Mouse (Mus musculus) midbrain, postnatal 0 days (tissue): Measurements from ENCODE around the gene Abhd12b. TPM values are rescaled to one million over a fixed set of nuclear protein-coding genes. Genes with fewer than 3 reads are reported as not detected.

Experiments
- ATAC-seq: fragments of 200-750 bp; cut with Nextera tagmentation; 2 replicates; pipeline ENCODE4 v1.8.0; 2017; ENCODE audit warnings: moderate number of reproducible peaks, mild to moderate bottlenecking, moderate TSS enrichment, moderate library complexity; ENCODE audit not compliant: low FRiP score
- DNase-seq: peaks from one replicate; pipeline ENCODE4 v3.0.0-alpha.2; 2015; ENCODE audit warnings: low spot score
- H3K27ac ChIP-seq: fragments of 300-500 bp; sonication (generic); 2 replicates; pipeline ENCODE4 v1.5.1; 2014; ENCODE audit warnings: low read depth, mild to moderate bottlenecking, low read length, mixed read lengths
- H3K27me3 ChIP-seq: fragments of 300-500 bp; sonication (generic); 2 replicates; pipeline ENCODE4 v1.6.1; 2014; ENCODE audit warnings: low read length, control low read depth, mixed read lengths; ENCODE audit not compliant: insufficient read depth
- H3K36me3 ChIP-seq: fragments of 300-500 bp; sonication (generic); 2 replicates; pipeline ENCODE4 v1.6.1; 2014; ENCODE audit warnings: low read length, control low read depth, mixed read lengths; ENCODE audit not compliant: insufficient read depth
- H3K4me1 ChIP-seq: fragments of 300-500 bp; sonication (generic); 2 replicates; pipeline ENCODE4 v1.6.1; 2014; ENCODE audit warnings: mild to moderate bottlenecking, control low read depth, antibody characterized with exemption, low read length, mixed read lengths; ENCODE audit not compliant: insufficient read depth
- H3K4me2 ChIP-seq: fragments of 300-500 bp; sonication (generic); 2 replicates; pipeline ENCODE4 v1.6.1; 2014; ENCODE audit warnings: low read depth, mild to moderate bottlenecking, low read length, mixed read lengths; ENCODE audit not compliant: poor library complexity, severe bottlenecking
- H3K4me3 ChIP-seq: fragments of 300-500 bp; sonication (generic); 2 replicates; pipeline ENCODE4 v1.5.1; 2014; ENCODE audit warnings: low read depth, mild to moderate bottlenecking, low read length, moderate library complexity
- H3K9ac ChIP-seq: fragments of 300-500 bp; sonication (generic); replicated peaks from 2 replicates; pipeline ENCODE4 v1.6.1; 2014; ENCODE audit warnings: mild to moderate bottlenecking, low read length, moderate library complexity, mixed read lengths; ENCODE audit not compliant: poor library complexity, severe bottlenecking
- H3K9me3 ChIP-seq: fragments of 300-500 bp; sonication (generic); 2 replicates; pipeline ENCODE4 v1.6.1; 2016; ENCODE audit warnings: low read length, control low read depth
- CTCF ChIP-seq: IDR thresholded peaks from 2 replicates; pipeline ENCODE4 v1.5.1; 2016; ENCODE audit warnings: antibody characterized with exemption, mild to moderate bottlenecking
- WGBS: fragments of 180-500 bp; shearing (Covaris S2); extraction: QIAGEN DNeasy Blood & Tissue Kit; methylation state at CpG from one replicate; pipeline ENCODE4 v1.1.7; 2014; 5-methylcytosine and 5-hydroxymethylcytosine counted together
- polyA plus RNA-seq: library from polyadenylated mRNA; unstranded; fragments of >200 nt; fragmentation: Nextera tagmentation; extraction: Ambion mirVana; gene quantifications from 2 replicates; pipeline ENCODE4 v1.2.1, GENCODE M21; 2015
- total RNA-seq: library from RNA; depleted of rRNA; stranded (reverse); fragments of >200 nt; gene quantifications from 2 replicates; pipeline ENCODE4 v1.2.3, GENCODE M21; 2014

The Abhd12b gene
- total and polyA plus RNA-seq, 2 experiments from 2014 or later: 0.19 TPM; not detected in 1

- Histone ChIP-seq H3K27me3 (no peaks in the 10 kb centered on the region), H3K36me3 (no peaks in the 10 kb centered on the region)
These were observed 44.0 kb upstream of the Abhd12b start for GRCm38 (mm10) chr12:70109921-70110320.

GRCm38 (mm10) chr12:70110375-70111116 lies 43.4 kb upstream of the Abhd12b start:
- H3K27ac ChIP-seq: peak overlapping the region; percentile 86; the same call in 1 of the 2 replicates
- no peaks in the 10 kb centered on the region for H3K36me3 ChIP-seq
- H3K4me2 ChIP-seq: peak overlapping the region; percentile 79
- no peak for TF ChIP-seq CTCF
- H3K4me1 ChIP-seq: peaks cover 2% of the 10 kb centered on the region; the same call in 1 of the 2 replicates
- H3K4me3 ChIP-seq: peak overlapping the region; percentile 90
- DNase-seq (no peak), ATAC-seq (no peak; the same call in 1 of the 2 replicates)
- peak overlapping the region; percentile 93 for H3K9ac ChIP-seq
- 0 out of 2 replicates have a peak, but pooled peaks cover 2% of the 10 kb centered on the region for H3K27me3 ChIP-seq
- no peaks in the 10 kb centered on the region for H3K9me3 ChIP-seq
- WGBS: 8% methylated on average over 23 of the region's 23 CpGs

More at GRCm38 (mm10) chr12:70109921-70110320, 44.0 kb upstream of the Abhd12b start:
- Histone ChIP-seq H3K4me3 (peak overlapping the region; percentile 90), H3K4me1 (peaks cover 2% of the 10 kb centered on the region; the same call in 1 of the 2 replicates), H3K9me3 (no peaks in the 10 kb centered on the region), H3K27ac (no peak overlapping the region), H3K4me2 (peak overlapping the region; percentile 79), H3K9ac (peak overlapping the region; percentile 24; the same call in 1 of the 2 replicates)
- ATAC-seq (no peak), DNase-seq (peak; percentile 37)
- no peak for TF ChIP-seq CTCF
- WGBS: 31% methylated on average over 6 of the region's 6 CpGs

- DNase-seq: no peak
- H3K9ac ChIP-seq: peak overlapping the region; percentile 93
- H3K27me3 ChIP-seq: 0 out of 2 replicates have a peak, but pooled peaks cover 2% of the 10 kb centered on the region
- peak; percentile 72 for ATAC-seq
- H3K36me3 ChIP-seq: no peaks in the 10 kb centered on the region
- peak overlapping the region; percentile 79 for H3K4me2 ChIP-seq
- no peak for TF ChIP-seq CTCF
- peak overlapping the region; percentile 90 for H3K4me3 ChIP-seq
- WGBS: under 1% methylated on average over 16 of the region's 16 CpGs
- H3K9me3 ChIP-seq: no peaks in the 10 kb centered on the region
- peak overlapping the region; percentile 86 for H3K27ac ChIP-seq
- peaks cover 2% of the 10 kb centered on the region; the same call in 1 of the 2 replicates for H3K4me1 ChIP-seq
These were observed 42.9 kb upstream of the Abhd12b start for GRCm38 (mm10) chr12:70111117-70111366.

- Histone ChIP-seq H3K27me3 (0 out of 2 replicates have a peak, but pooled peaks cover 2% of the 10 kb centered on the region), H3K9me3 (no peaks in the 10 kb centered on the region), H3K4me3 (peak overlapping the region; percentile 90), H3K36me3 (no peaks in the 10 kb centered on the region), H3K4me2 (peak overlapping the region; percentile 79), H3K4me1 (peaks cover 2% of the 10 kb centered on the region; the same call in 1 of the 2 replicates), H3K27ac (peak overlapping the region; percentile 86), H3K9ac (peak overlapping the region; percentile 93)
- under 1% methylated on average over 84 of the region's 101 CpGs for WGBS
- TF ChIP-seq CTCF: no peak
- DNase-seq: peak; percentile 78
- ATAC-seq: peak; percentile 83
These were observed 42.4 kb upstream of the Abhd12b start for GRCm38 (mm10) chr12:70111367-70112089.

GRCm38 (mm10) chr12:70112090-70112383 lies 41.9 kb upstream of the Abhd12b start:
- H3K9ac ChIP-seq: peak overlapping the region; percentile 93
- DNase-seq (no peak), ATAC-seq (no peak; the same call in 1 of the 2 replicates)
- peak overlapping the region; percentile 90 for H3K4me3 ChIP-seq
- 2% methylated on average over 15 of the region's 16 CpGs for WGBS
- H3K27me3 ChIP-seq: 0 out of 2 replicates have a peak, but pooled peaks cover 2% of the 10 kb centered on the region
- H3K4me1 ChIP-seq: peaks cover 2% of the 10 kb centered on the region; the same call in 1 of the 2 replicates
- H3K27ac ChIP-seq: peak overlapping the region; percentile 86
- H3K36me3 ChIP-seq: no peaks in the 10 kb centered on the region
- peak overlapping the region; percentile 79 for H3K4me2 ChIP-seq
- 0 out of 2 replicates have a peak, but pooled peaks have one; percentile 11 for TF ChIP-seq CTCF
- no peaks in the 10 kb centered on the region for H3K9me3 ChIP-seq

GRCm38 (mm10) chr12:70113351-70113750 lies 40.6 kb upstream of the Abhd12b start, which contains the start of gene Nin:
Nin (minus strand) TSS chr12:70113717.
- Histone ChIP-seq H3K36me3 (no peaks in the 10 kb centered on the region), H3K27ac (no peak within 1 kb of the TSS), H3K9me3 (no peaks in the 10 kb centered on the region), H3K27me3 (0 out of 2 replicates have a peak, but pooled peaks cover 2% of the 10 kb centered on the region), H3K4me3 (peak within 1 kb of the TSS; percentile 90; the same call in 1 of the 2 replicates), H3K9ac (no peak within 1 kb of the TSS), H3K4me2 (no peak within 1 kb of the TSS), H3K4me1 (peaks cover 2% of the 10 kb centered on the region; the same call in 1 of the 2 replicates)
- ATAC-seq: no peak
- TF ChIP-seq CTCF: no peak
- DNase-seq: no peak
- 57% methylated on average over 11 of the region's 11 CpGs for WGBS
